Mouse (Mus musculus) cerebellum, postnatal 10 days (tissue): ENCODE results near the gene Rab11fip4.

Source experiments
- DNase-seq, 2 experiments: peaks; one replicate each; pipeline ENCODE4 v3.0.0; 2021; ENCODE audit warnings: mixed read lengths in 2 of 2

Gene Rab11fip4

GRCm38 (mm10) chr11:79615871-79616270 is 24.9 kb downstream of the Rab11fip4 start:
- DNase-seq: peak in 1 of 2 experiments; percentile 48

- peak; percentile 66 to 74 for DNase-seq
These were observed 27.0 kb downstream of the Rab11fip4 start for GRCm38 (mm10) chr11:79617991-79618390.

- no peak for DNase-seq
These were observed 32.0 kb downstream of the Rab11fip4 start for GRCm38 (mm10) chr11:79623029-79623428.

GRCm38 (mm10) chr11:79624801-79625302 is 33.8 kb downstream of the Rab11fip4 start:
- DNase-seq: peak; percentile 81 to 85

- no peak for DNase-seq
These were observed 37.7 kb downstream of the Rab11fip4 start for GRCm38 (mm10) chr11:79628716-79629115.

GRCm38 (mm10) chr11:79629752-79630374 is 38.9 kb downstream of the Rab11fip4 start:
- no peak for DNase-seq

GRCm38 (mm10) chr11:79630521-79630920 is 39.5 kb downstream of the Rab11fip4 start:
- no peak for DNase-seq

GRCm38 (mm10) chr11:79633366-79633765 is 42.4 kb downstream of the Rab11fip4 start:
- DNase-seq: no peak

- no peak for DNase-seq
These were observed 44.8 kb downstream of the Rab11fip4 start for GRCm38 (mm10) chr11:79635661-79636449.

GRCm38 (mm10) chr11:79636481-79636880 is 45.5 kb downstream of the Rab11fip4 start:
- DNase-seq: no peak

- peak in 1 of 2 experiments; percentile 44 for DNase-seq
These were observed 47.7 kb downstream of the Rab11fip4 start for GRCm38 (mm10) chr11:79638691-79639090.

- DNase-seq: no peak
These were observed 50.1 kb downstream of the Rab11fip4 start for GRCm38 (mm10) chr11:79640940-79641733.

- DNase-seq: no peak
These were observed 52.7 kb downstream of the Rab11fip4 start for GRCm38 (mm10) chr11:79643730-79644129.

- peak; percentile 53 to 68 for DNase-seq
These were observed 53.7 kb downstream of the Rab11fip4 start for GRCm38 (mm10) chr11:79644717-79645191.

- DNase-seq: no peak
These were observed 55.0 kb downstream of the Rab11fip4 start for GRCm38 (mm10) chr11:79646026-79646425.

- peak; percentile 46 to 58 for DNase-seq
These were observed 55.6 kb downstream of the Rab11fip4 start for GRCm38 (mm10) chr11:79646467-79647070.

GRCm38 (mm10) chr11:79647071-79647501 is 56.1 kb downstream of the Rab11fip4 start:
- DNase-seq: peak; percentile 62 to 76

- DNase-seq: peak; percentile 47 to 64
These were observed 59.4 kb downstream of the Rab11fip4 start for GRCm38 (mm10) chr11:79650359-79650835.

- DNase-seq: no peak
These were observed 61.2 kb downstream of the Rab11fip4 start for GRCm38 (mm10) chr11:79652257-79652656.

- DNase-seq: no peak
These were observed 62.0 kb downstream of the Rab11fip4 start for GRCm38 (mm10) chr11:79652921-79653575.

- no peak for DNase-seq
These were observed 63.4 kb downstream of the Rab11fip4 start for GRCm38 (mm10) chr11:79654407-79654831.

GRCm38 (mm10) chr11:79655592-79655991 is 64.6 kb downstream of the Rab11fip4 start:
- no peak for DNase-seq
